Mouse (Mus musculus): ENCODE results near the gene Cysrt1.

Cysrt1 gene

GRCm38 (mm10) chr2:25203631-25204214 is 38.5 kb downstream of the Cysrt1 start:
- DNase-seq = no peak

DNA sequence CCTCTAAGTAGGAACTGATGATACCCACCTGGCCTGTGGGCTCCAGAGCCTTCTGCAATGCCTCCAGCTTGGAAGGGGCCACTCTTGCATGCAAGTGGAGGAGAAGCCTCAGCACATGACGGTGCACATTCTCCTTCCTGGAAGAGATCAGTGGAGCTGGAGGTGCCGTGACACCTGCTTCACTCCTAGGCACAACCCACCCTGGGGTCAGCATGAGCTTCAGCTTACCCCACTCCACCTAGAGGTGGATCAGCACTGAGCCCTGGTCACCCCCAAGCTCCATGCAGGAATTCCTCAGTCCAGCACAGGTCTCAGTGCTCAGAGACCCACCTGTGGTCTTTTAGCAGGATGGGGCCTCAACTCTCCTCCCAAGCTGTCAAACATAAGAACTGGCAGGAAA is 41.6 kb downstream of the Cysrt1 start:
- DNase-seq = no peak

DNA sequence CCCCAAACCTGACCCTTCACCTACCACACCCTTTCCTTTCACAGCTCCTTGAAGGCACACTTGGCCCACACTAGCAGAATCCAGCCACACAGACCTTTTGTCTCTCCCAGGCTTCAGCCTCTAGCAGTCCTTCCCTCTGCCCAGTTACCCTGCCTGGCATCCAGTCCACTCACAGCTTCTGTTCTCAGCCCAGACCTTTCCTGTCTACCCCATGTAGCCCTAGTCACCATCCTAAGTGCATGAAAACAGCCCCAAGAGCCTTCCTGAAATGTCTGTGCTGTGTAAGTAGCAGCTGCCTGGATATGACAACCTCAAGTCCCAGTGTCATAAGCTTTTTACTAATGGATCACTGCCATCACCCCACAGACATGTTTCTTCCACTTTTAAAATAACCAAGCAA is 44.3 kb downstream of the Cysrt1 start:
- DNase-seq = no peak

DNA sequence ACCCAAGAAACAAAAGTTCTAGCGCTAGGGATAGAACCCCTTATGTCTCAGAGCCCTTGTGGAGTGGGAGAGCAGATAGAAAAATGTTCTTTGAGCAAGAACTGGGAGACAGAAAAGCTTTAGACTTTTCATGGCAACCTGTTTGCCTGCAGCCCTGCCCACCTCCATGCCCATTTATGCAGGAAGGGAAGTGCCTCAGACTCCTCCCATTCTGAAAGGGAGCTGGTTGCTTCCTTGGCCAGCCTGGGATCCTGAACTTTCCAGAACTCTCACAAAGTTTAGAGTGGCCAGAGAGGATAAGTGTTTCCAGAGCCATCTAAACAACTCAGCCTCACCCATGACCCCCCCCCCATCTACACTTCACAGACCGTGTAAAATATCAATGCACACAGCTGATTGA is 45.1 kb downstream of the Cysrt1 start:
- no peak for DNase-seq

DNA sequence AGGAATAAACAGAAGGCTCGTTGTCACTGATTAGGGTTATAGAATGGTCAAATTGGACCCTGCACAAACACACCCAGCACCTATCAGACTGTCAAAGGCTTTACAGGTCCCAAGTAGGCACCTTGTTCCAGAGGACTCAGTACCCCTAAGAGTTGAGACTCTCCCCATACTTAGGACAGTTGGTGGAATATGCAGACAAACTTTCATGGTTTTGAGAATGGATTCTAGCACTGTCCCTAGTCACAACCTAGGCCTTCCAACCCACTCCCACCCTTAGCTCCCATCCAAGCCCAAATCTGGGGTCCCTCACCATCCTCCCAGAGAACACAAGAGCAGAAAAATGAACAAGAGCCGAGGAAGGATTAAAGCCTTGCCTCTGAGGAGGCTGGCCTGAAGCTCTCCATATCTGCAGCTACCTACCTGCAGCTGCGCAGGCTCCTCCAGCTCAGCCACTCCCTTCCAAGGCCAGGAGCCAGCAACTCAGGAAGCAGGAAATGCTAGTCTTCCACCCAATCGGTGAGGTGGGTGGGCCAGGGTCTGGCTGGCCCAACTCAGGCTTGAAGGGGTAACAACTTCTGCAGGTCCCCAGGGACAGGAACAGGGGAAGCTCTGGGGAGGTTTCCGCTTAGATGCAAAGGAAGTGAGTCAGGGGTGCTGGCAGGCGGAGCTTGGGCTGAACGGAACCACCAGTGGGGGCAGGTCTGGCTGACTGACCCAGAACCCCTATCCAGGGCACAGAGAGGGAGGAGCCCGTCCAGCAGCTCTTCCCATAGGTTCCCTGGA is 45.9 kb downstream of the Cysrt1 start, which contains the start of gene Tor4a:
Gene Tor4a, minus strand, starts transcription at position 715 of the 783 bp plus-strand sequence.
- no peak for DNase-seq

DNA sequence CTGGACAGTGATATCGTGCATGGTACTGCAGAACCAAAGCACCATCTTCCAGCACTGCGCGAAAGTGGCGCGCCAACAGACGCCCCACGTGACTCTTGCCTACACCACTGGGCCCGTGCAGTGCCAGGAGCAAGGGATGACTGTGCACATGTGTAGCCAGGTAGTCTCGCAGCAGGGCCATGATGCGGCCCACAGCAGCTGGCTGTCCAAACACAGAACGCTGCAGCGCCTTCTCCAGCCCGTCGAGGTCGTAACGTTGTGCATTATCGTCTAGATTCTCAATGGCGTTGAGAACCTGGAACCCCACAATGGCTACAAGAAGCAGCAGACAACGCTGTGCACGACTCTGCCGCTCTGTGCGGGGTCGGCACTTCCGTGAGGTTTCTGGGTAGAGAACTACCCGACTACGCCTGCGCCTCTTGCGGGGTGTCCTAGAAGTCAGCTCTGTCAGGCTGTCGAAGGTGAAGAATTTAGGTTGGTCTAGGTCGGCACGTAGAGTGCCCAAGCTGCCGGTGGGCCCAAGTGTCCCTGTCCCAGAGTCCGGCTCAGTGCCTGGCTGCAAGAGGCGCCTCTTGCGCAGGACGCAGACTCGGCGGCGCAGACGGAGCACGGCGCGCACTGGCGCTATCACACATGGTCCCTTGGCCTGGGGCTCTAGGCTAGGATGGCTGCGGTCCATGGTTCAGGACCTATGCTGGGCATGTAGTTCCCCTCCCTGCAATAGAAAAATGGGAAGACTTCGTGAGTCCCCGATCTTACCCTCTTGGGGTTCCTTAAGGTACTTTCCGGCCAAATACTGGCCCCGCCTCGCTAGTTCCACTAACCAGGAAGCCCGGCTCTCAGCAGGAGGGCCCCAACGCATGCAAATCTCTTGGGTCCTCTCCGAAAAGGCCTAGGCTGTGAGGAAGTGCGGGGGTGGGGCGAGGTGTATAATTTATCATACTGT is 46.8 kb downstream of the Cysrt1 start:
- no peak for DNase-seq

DNA sequence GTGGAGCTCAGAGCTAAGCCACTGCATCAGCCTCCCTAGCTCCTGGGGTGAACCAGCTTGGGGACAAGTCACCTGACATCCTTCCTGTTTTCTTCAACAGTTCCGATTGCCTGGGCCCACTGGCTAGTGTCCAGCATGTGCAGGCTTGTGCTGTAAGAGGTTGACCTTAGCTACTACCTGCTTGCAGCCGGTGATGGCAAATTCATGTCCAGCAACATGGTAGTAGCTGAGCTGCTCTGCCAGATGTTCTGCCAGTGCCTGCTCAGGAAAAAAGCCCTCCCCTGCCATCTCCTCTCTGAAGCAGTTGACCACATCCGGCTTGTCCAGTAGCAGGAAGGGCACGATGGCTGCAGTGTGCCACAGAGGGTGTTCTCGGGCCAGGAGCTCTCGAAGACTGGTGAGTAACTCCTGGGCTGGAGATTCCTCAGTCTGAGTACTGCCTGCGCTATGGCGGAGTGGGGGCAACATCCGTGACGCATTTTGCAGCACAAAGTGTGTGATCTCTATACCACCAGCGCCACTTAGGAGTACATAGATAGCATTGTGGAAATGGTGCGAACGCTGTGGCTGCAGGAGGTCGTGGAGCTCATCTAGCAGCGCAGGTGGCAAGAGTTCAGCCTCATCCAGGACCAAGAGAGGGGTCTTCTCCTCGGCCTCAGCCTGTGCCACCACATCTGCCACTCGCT is 47.6 kb downstream of the Cysrt1 start:
- DNase-seq = no peak

GRCm38 (mm10) chr2:25194006-25194405 is 48.2 kb downstream of the Cysrt1 start:
- no peak for DNase-seq

GRCm38 (mm10) chr2:25193330-25193770 is 48.9 kb downstream of the Cysrt1 start:
- DNase-seq = peak; percentile 83

All from cerebellum, adult 11-12 months (tissue).